Mouse (Mus musculus): ENCODE data around the gene Dnase2a. TPM values are rescaled to one million over a fixed set of nuclear protein-coding genes. Genes with fewer than 3 reads are reported as not detected.

The Dnase2a gene
- polyA plus RNA-seq, 1 experiment from 2014 or later: 5.6 TPM

DNA sequence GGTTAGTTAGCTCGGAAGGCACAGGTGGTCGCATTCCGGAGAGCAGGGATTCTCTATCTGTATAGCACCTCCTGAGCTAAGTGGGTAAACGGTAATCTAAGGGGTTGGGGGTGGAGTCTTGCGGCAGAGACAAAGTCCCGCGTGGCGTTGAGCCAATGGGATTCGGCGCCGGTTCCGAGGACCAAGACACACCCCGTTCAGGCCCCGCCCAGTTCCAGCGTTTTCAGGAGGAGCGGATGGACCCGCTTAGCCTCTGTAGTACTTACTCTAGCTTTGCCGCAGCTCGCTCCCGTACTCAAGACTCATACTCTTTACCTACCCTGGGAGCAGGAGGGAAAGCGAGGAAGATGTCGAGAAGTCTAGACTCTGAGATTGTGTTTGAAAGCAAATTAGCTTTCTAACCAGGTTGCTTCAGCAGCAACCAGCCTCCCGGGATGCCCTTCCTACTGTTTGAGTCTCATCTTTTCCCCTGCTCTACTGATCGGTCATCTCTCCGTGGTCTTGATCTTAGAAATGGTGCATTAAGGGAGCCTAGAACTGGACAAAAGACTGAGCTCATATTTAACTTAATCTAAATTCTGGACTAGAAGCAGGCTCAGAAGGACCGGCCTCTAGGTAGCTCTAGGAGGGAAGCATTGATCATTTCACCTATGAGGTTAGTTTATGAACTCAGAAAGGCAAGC lies 36.3 kb downstream of the Dnase2a start:
- H3K36me3 ChIP-seq: no peaks in the 10 kb centered on the region
- peak overlapping the region; percentile 78 for H3K4me2 ChIP-seq (replicated peaks)
- H3K9ac ChIP-seq (replicated peaks): peak overlapping the region; percentile 70; the same call in 1 of the 2 replicates
- peaks cover 40% of the 10 kb centered on the region for H3K27me3 ChIP-seq
- ATAC-seq (replicated peaks): peak; percentile 19; the same call in 1 of the 2 replicates
- H3K9me3 ChIP-seq: no peaks in the 10 kb centered on the region
- H3K4me1 ChIP-seq: peaks cover 29% of the 10 kb centered on the region
- WGBS: under 1% methylated on average over 26 of the region's 26 CpGs
- H3K4me3 ChIP-seq: peak overlapping the region; percentile 63
- no peak overlapping the region for H3K27ac ChIP-seq (replicated peaks)

DNA sequence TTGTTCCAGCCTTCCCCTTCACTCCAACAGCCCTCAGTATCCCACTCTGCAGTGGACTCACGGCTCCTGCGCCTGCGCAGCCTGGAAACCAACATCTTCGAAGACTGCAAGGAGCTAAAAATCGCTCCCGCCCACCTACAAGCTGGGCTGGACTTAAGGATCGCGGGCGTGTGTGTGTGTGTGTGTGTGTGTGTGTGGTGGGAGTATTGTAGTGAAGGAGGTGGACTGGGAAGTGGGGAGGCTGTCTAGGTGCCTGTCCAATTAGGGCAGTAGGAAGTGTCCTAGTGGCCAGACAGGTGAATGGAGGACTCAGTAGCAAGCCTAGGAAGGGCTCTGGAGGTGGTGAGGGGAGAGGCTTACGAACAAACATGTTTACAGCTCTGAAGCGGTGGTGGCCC lies 36.9 kb downstream of the Dnase2a start:
- Histone ChIP-seq H3K4me3 (peak overlapping the region; percentile 63), H3K9me3 (no peaks in the 10 kb centered on the region), H3K9ac (replicated peaks) (peak overlapping the region; percentile 70), H3K27ac (replicated peaks) (peak overlapping the region; percentile 46; the same call in 1 of the 2 replicates), H3K4me1 (peaks cover 29% of the 10 kb centered on the region), H3K4me2 (replicated peaks) (peak overlapping the region; percentile 78), H3K36me3 (no peaks in the 10 kb centered on the region), H3K27me3 (peaks cover 46% of the 10 kb centered on the region)
- ATAC-seq (replicated peaks): peak; percentile 60
- 2% methylated on average over 11 of the region's 11 CpGs for WGBS

DNA sequence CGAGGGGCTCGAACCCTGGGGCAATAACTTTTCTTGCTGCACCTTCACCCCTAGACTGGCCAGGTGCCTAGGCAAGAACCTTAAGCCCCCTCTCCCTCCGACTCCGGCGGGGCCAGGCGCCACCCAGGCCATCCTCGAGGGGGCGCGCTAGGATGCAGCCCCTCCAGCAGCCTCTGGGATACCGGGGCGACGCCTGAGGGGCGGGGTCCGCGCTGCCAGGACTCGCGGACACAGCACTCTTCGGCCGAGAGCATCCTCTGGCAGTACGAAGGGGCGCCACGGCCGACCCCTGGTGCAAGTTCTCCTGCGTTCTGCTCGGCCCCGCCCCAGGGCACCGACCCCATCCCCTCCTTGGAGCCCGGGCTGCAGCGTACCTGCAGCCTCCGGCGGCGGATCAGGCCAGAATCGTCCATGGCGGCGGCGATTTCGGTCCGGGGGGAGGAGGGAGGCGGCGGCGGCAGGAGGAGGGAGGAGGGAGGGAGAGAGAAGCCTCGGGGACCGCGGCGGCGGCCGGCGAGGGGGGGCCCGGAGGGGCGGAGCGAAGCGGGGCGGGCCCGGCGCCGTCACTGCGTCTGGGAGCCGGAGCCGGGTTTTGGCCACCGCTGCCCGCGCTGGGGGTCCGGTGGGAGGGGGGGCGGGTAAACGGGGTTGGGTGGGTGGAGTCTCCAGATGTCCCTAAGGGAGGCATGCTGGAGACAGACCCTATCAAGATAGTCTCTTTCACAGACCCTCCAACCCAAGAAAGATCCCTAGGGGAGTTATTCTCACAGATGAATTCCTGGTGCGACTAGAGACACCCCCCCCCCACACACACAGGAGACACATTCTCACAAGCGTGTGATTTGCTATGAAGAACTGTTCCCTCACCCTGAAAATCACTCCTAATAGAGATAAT lies 37.5 kb downstream of the Dnase2a start:
- peak overlapping the region; percentile 63 for H3K4me3 ChIP-seq
- no peaks in the 10 kb centered on the region for H3K9me3 ChIP-seq
- no peaks in the 10 kb centered on the region for H3K36me3 ChIP-seq
- H3K27ac ChIP-seq (replicated peaks): peak overlapping the region; percentile 46
- peaks cover 53% of the 10 kb centered on the region for H3K27me3 ChIP-seq
- WGBS: 1% methylated on average over 35 of the region's 67 CpGs
- H3K4me1 ChIP-seq: peaks cover 29% of the 10 kb centered on the region
- peak overlapping the region; percentile 78 for H3K4me2 ChIP-seq (replicated peaks)
- ATAC-seq (replicated peaks): peak; percentile 62
- H3K9ac ChIP-seq (replicated peaks): peak overlapping the region; percentile 70

DNA sequence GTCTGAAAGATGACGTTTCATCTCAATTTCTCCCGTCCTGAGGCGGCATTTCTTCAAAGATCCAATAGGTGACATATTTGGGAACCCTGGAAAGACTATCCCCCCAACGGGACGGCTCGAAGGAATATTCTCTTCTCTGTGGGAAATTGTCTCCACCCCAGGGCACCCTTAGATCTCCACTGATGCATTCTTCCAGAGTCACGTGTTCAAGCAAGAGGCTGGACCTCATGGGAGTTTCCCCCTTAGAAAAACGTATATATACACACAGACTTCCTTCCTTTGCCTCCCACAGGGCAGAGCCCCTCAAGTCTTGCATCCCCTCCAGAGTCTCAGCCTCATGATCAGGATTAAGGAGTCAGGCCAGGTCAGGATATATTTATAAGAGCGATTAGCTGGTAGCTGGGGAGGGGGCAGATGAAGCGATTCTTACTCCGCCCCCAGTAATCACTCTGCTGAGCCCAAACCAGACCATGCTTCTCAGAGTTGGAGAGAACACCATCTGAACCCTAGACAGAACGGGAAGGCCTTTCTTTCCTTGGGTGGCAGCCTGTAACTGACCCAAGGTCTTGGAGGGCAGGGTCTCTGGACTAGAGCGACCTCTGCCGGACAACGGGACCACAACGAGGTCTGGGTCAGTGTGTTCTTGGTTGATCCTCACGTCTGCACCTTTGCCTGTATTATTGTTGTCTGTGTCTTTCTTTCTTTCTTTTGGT lies 38.3 kb downstream of the Dnase2a start, which contains the start of gene Rtbdn:
Gene Rtbdn, plus strand, starts transcription at position 464 of the 713 bp plus-strand sequence.
- Histone ChIP-seq H3K4me3 (peak within 1 kb of the TSS; percentile 63), H3K9me3 (no peaks in the 10 kb centered on the region), H3K27me3 (peaks cover 54% of the 10 kb centered on the region), H3K27ac (replicated peaks) (peak within 1 kb of the TSS; percentile 46), H3K4me2 (replicated peaks) (peak within 1 kb of the TSS; percentile 78), H3K9ac (replicated peaks) (peak within 1 kb of the TSS; percentile 70), H3K36me3 (no peaks in the 10 kb centered on the region), H3K4me1 (peaks cover 29% of the 10 kb centered on the region)
- WGBS: 6% methylated on average over 17 of the region's 17 CpGs
- peak; percentile 24; the same call in 1 of the 2 replicates for ATAC-seq (replicated peaks)

DNA sequence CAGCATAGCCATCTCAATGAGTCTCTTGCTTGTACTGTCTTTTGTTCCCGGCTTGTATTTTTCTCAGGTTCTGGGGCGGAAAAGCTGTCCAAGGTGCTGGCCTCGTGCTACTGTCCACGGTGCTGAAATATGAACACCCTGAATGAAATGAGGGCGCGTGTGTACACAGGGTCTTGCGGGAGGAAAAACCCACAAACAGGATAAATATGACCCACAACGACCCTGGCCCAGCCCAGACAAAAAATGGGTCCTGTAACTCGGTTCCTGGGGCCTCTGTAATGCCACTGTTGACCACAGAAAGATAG lies 38.8 kb downstream of the Dnase2a start:
- peak overlapping the region; percentile 63 for H3K4me3 ChIP-seq
- peaks cover 29% of the 10 kb centered on the region for H3K4me1 ChIP-seq
- H3K27me3 ChIP-seq: peaks cover 54% of the 10 kb centered on the region
- WGBS: 9% methylated on average over 9 of the region's 9 CpGs
- H3K9ac ChIP-seq (replicated peaks): no peak overlapping the region
- H3K9me3 ChIP-seq: no peaks in the 10 kb centered on the region
- ATAC-seq (replicated peaks): no peak
- no peaks in the 10 kb centered on the region for H3K36me3 ChIP-seq
- H3K4me2 ChIP-seq (replicated peaks): peak overlapping the region; percentile 78
- H3K27ac ChIP-seq (replicated peaks): 0 out of 2 replicates have a peak overlapping the region, but pooled peaks have one; percentile 46

DNA sequence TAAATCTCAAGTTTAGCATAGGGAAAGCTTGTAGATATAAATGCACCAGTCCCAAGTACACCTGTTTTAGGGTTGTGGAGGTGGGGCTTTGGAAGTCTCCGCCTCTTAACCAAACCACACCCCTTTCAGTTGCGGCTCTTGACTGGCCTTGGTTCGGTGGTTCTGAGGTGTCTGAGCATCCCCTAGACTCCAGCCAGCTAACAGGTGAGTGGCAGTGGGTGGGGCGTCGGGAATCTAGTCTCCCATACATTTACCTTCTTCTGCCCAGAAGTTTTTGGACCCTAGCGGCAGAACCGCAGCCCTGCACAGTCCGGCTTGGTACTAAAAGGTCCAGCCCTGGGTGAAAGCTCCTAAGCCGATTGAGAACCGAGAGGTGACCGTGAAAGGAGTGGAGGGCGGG lies 41.4 kb downstream of the Dnase2a start:
- H3K9ac ChIP-seq (replicated peaks): no peak overlapping the region
- H3K27ac ChIP-seq (replicated peaks): no peak overlapping the region
- H3K4me3 ChIP-seq: no peak overlapping the region
- 16% methylated on average over 12 of the region's 12 CpGs for WGBS
- no peak overlapping the region for H3K4me2 ChIP-seq (replicated peaks)
- no peaks in the 10 kb centered on the region for H3K36me3 ChIP-seq
- H3K9me3 ChIP-seq: no peaks in the 10 kb centered on the region
- peaks cover 39% of the 10 kb centered on the region for H3K27me3 ChIP-seq
- H3K4me1 ChIP-seq: peaks cover 22% of the 10 kb centered on the region
- ATAC-seq (replicated peaks): no peak

DNA sequence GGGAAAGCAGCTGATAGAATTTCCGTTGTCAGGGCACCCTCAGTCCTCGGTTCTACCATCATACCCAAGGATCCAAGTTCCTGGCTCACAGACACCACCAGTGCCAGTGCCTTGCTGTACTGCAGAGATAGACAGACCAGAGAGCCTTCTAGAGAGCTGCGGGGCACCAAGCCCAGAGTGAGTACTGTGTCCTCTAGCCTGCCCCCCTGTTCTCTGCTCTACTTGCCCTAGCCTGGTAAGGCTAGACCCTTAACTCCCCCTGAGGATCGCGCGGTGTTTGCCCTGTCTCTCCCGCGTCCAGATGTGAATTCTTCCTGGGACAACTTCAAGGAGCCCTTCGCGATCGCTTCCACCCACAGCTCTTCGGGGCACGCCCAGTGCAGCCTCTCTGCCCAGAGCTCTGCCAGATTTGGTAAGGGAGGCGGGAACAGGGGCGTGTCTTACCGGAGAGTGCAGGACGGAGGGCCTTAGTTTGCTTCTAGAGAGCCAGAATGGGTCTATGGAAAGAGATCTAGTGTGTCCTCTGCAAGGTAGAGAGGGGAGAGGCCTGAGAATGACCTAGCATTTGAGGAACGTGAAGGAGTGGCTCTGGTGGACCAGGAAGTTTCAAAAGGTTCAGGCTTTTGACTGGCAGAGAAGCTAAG lies 44.4 kb downstream of the Dnase2a start:
- H3K4me3 ChIP-seq: no peak overlapping the region
- H3K9me3 ChIP-seq: no peaks in the 10 kb centered on the region
- peaks cover 21% of the 10 kb centered on the region; the same call in 1 of the 2 replicates for H3K27me3 ChIP-seq
- no peak for ATAC-seq (replicated peaks)
- H3K4me1 ChIP-seq: no peaks in the 10 kb centered on the region
- 10% methylated on average over 18 of the region's 18 CpGs for WGBS
- no peak overlapping the region for H3K27ac ChIP-seq (replicated peaks)
- 0 out of 2 replicates have a peak, but pooled peaks cover 6% of the 10 kb centered on the region for H3K36me3 ChIP-seq
- H3K4me2 ChIP-seq (replicated peaks): no peak overlapping the region
- H3K9ac ChIP-seq (replicated peaks): no peak overlapping the region

DNA sequence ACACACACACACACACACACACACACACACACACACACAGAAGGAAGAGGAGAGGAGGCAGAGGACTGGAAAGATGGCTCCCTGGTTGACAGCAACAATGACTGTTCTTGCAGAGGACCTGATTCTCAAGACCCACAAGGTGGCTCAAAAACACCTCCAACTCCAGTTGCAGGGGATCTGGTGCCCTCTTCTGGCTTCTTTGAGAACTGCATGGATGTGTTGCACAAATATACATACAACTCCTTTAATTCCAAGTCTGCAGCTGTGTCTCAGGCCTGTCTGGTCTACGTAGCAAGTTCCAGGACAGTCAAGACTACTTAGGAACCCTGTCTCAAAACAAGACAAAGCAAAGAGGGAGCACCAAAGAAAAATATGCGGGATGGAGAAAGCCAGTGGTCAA lies 48.4 kb downstream of the Dnase2a start:
- H3K4me2 ChIP-seq (replicated peaks): no peak overlapping the region
- H3K27me3 ChIP-seq: no peaks in the 10 kb centered on the region
- WGBS: 39% methylated on average over 2 of the region's 2 CpGs
- ATAC-seq (replicated peaks): 0 out of 2 replicates have a peak, but pooled peaks have one; percentile 27
- peaks cover 10% of the 10 kb centered on the region; the same call in 1 of the 2 replicates for H3K36me3 ChIP-seq
- H3K27ac ChIP-seq (replicated peaks): no peak overlapping the region
- no peak overlapping the region for H3K9ac ChIP-seq (replicated peaks)
- no peaks in the 10 kb centered on the region for H3K4me1 ChIP-seq
- no peaks in the 10 kb centered on the region for H3K9me3 ChIP-seq
- no peak overlapping the region for H3K4me3 ChIP-seq

DNA sequence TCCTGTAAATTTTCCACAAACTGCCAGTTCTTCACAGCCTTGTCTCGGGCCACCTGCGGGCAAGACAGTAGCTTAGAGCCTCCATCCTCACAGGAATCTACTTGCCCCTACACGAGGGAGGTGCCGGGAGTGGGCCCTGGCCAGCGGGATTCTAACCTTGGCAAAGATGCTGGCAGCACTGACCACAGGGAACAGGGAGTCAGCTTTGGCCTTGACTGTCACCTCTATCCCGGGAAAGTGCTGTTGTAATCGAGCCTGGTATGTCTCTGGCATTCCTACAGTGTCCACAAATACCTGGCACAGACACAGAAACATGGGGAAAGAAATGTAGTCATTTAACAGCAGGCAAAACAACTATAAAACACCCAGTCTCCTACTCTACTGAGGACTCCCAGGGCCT lies 51.5 kb downstream of the Dnase2a start:
- H3K27ac ChIP-seq (replicated peaks): no peak overlapping the region
- 94% methylated on average over 7 of the region's 7 CpGs for WGBS
- H3K27me3 ChIP-seq: no peaks in the 10 kb centered on the region
- no peak overlapping the region for H3K9ac ChIP-seq (replicated peaks)
- H3K4me3 ChIP-seq: no peak overlapping the region
- H3K9me3 ChIP-seq: no peaks in the 10 kb centered on the region
- peaks cover 5% of the 10 kb centered on the region for H3K4me1 ChIP-seq
- ATAC-seq (replicated peaks): no peak
- H3K4me2 ChIP-seq (replicated peaks): no peak overlapping the region
- H3K36me3 ChIP-seq: peaks cover 10% of the 10 kb centered on the region; the same call in 1 of the 2 replicates

DNA sequence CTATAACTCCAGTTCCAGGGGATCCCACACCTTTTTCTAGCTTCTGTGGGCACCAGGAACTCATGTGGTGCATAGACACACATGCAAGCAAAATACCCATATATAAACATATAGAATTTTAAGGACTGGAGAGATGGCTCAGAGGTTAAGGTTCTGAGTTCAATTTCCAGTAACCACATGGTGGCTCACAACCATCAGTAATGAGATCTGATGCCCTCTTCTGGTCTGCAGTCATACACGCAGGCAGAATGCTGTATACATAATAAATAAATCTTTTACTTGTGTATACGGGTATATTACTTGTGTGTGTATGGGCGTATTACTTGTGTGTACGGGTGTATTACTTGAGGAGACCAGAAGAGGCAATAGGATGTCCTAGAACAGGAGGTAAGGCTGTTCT lies 55.6 kb downstream of the Dnase2a start:
- WGBS: 90% methylated on average over 4 of the region's 4 CpGs
- Histone ChIP-seq H3K4me1 (peaks cover 29% of the 10 kb centered on the region), H3K4me2 (replicated peaks) (no peak overlapping the region), H3K9me3 (no peaks in the 10 kb centered on the region), H3K27me3 (no peaks in the 10 kb centered on the region), H3K9ac (replicated peaks) (no peak overlapping the region), H3K27ac (replicated peaks) (no peak overlapping the region), H3K4me3 (no peak overlapping the region), H3K36me3 (no peaks in the 10 kb centered on the region; the same call in 1 of the 2 replicates)
- no peak for ATAC-seq (replicated peaks)

DNA sequence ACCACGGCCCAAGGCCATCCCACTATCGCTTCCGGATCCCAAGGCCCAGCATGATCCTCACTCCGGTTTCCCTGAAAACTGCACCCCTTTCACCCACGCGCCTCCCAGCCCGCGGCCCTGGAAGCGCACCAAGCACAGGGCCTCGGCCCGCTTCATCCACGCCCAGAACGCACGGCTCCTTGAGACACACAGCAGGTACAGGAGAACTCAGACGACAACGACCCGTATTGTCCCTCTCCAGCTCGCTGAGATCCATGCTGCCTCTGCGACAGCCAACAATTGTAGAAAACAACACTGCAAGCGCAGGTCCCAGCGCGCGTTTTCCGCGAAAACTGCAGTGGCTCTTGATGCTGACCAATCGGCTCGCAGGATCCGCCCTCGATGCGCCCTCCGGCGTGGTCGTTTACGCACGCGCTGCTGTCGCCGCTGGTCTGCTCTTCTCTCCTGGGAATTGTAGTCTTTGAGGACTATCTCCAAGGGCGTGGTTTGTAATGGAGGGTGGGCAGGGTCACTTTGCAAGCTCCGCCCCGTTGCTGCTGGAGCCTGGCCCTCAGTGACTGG lies 57.5 kb downstream of the Dnase2a start:
- H3K36me3 ChIP-seq: no peaks in the 10 kb centered on the region; the same call in 1 of the 2 replicates
- peak overlapping the region; percentile 63 for H3K9ac ChIP-seq (replicated peaks)
- peak overlapping the region; percentile 56 for H3K4me3 ChIP-seq
- peak overlapping the region; percentile 81 for H3K4me2 ChIP-seq (replicated peaks)
- H3K4me1 ChIP-seq: peaks cover 34% of the 10 kb centered on the region
- WGBS: under 1% methylated on average over 41 of the region's 41 CpGs
- peak; percentile 88 for ATAC-seq (replicated peaks)
- H3K27me3 ChIP-seq: no peaks in the 10 kb centered on the region
- H3K27ac ChIP-seq (replicated peaks): peak overlapping the region; percentile 78
- no peaks in the 10 kb centered on the region for H3K9me3 ChIP-seq
